Mouse (Mus musculus): ENCODE data around the gene Muc5b. TPM values are rescaled to one million over a fixed set of nuclear protein-coding genes. Genes with fewer than 3 reads are reported as not detected.

The Muc5b gene
- total RNA-seq, 2 experiments from 2014 or later, result not detected

DNA sequence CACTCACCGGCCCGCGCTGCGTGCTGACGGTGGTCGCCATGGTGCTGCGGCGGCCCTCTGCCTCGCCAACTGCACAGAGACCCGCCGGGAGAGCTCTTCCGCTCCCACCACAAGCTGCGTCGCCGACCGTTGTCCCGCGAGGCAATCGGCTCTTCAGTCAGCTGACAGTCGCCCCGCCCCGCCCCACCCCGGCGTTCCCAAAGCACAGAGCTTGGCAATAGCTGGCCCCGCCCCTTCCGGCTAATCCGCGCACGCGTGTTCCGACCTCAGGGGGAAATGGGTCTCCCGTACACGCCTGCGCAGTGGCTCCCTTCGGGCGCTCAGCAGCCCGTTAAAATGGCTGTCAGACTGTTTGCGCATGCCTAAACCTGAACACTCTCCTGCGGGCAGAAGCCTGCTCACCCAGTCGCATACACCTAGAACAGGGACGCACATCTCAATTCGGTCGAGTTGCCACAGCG, 63.4 kb downstream of the Muc5b start:
- DNase-seq (ENCODE audit: low spot score), result peak; percentile 99

DNA sequence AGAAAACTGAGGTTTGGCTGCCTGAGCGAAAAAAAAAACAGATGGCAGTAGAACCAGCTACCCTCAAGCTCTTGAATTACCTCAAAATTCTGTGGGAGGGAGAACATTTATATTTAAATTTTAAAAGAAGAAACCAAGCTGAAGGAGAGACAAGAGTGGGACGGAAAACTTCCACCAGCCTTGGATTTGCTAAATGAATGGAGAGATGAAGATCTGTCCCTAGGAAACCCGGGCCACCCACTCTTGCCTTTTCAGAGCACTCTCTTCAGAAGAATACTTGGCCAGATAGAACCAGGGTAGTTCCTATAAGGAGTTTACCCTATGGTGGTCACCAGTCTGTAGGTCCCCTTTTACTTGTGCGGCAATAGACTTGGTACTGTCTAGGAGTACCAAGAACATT, 63.9 kb downstream of the Muc5b start:
- no peak for DNase-seq (ENCODE audit: low spot score)

DNA sequence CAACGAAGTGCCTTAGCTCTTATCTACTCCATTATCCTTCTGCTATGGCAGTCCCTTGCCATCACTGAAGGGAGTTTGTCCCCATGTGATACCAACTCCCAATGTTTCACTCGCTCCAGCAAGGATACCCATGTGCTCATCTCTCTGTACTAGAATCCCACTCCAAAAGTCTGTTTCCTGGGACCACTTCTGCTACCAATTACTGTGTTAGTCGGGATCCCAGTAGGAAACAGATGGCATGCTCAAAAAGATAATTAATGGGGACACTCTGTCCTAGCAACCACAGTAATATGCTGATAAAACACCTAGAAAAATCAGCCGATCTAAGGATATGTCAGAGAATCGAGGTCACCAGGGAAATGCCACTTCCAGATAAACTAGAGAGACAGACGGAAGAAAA, 69.7 kb downstream of the Muc5b start:
- no peak for DNase-seq (ENCODE audit: low spot score)

DNA sequence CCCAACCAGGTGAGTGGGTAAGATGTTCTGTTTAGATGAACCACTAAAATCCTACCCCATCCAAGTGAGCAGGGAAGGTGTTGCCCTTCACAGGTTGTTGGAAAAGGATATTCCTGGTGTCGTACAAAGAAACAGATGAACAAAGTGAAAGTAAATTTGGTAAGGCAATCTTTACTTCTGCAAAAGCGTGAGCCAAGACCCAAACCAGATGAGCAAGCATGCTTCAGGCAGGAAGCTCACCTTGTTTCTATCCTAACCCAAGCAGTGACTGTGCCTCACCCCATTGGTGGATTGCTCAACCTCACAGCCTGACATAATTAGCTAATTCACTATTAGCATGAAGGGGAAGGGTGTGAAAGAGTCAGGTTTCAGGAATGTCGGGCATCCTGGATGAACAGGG, 72.4 kb downstream of the Muc5b start:
- no peak for DNase-seq (ENCODE audit: low spot score)

DNA sequence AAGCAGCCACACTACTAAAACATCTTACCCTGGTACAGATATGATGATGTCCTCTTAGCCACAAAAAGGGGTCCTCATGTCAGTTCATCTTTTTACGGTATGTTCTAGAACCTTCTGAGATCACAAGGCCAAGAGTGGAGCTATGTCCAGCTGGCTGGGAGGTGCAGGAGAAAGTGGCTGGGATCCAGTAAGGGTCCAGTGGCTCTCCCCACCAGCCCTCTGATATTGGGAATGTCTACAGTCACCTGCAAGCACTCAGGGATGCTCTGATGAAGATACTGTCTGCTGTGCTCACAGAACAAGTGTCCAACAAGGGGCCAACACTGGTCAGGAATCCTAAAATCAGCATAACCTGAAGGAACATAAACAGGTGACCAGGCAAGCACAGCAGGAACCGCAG, 79.5 kb downstream of the Muc5b start, which contains the start of gene Tollip:
Tollip (minus strand) TSS at position 101 of the 400 bp plus-strand sequence.
- DNase-seq (ENCODE audit: low spot score), result no peak

Other genes starting within 250 kb of the Muc5b start
- not detected for gene Muc6, start 183.8 kb upstream of the Muc5b start, total RNA-seq (2021)
- gene Muc2, start 148.7 kb upstream of the Muc5b start, total RNA-seq (2021), result not detected
- not detected for gene Muc5ac, start 50.1 kb upstream of the Muc5b start, total RNA-seq (2021)
- gene Tollip, start 79.4 kb downstream of the Muc5b start, total RNA-seq (2021), result 10 to 100 TPM; 30.1 to 34.3 TPM
- under 1 TPM; 0.09 to 0.19 TPM for gene Brsk2, start 110.7 kb downstream of the Muc5b start, total RNA-seq (2021)
- 10 to 100 TPM; 49.6 to 51.8 TPM for gene Mob2, start 222.0 kb downstream of the Muc5b start, total RNA-seq (2021)